Mouse (Mus musculus) erythroblast, embryonic 14.5 days (primary cell): ENCODE measurements around the gene Mmp7.

Experiments used
- GATA1 ChIP-seq: IDR thresholded peaks from 2 replicates; pipeline ENCODE4 v1.6.1; 2012; ENCODE audit warnings: low read length, inconsistent platforms, mixed read lengths
- TAL1 ChIP-seq: IDR thresholded peaks from 3 replicates; pipeline ENCODE4 v1.6.1; 2012; ENCODE audit warnings: low read length, inconsistent platforms, mixed read lengths

GRCm38 (mm10) chr9:7689799-7690198 is 2.1 kb upstream of the Mmp7 start:
- TF ChIP-seq GATA1 (no peak), TAL1 (no peak)
